Mouse (Mus musculus) midbrain, embryonic 13.5 days (tissue): ENCODE data around the gene Gm10100. TPM values are rescaled to one million over a fixed set of nuclear protein-coding genes. Genes with fewer than 3 reads are reported as not detected.
"Not testable (repeated sequence)": the region's sequence is repeated elsewhere in the genome, so short reads cannot be mapped to it uniquely, and the experiment has no call there.

ENCODE experiments used
- ATAC-seq: fragments of 200-750 bp; cut with Nextera tagmentation; 2 replicates; pipeline ENCODE4 v1.8.0; 2017; ENCODE audit warnings: mild to moderate bottlenecking, moderate TSS enrichment, moderate library complexity
- H3K27ac ChIP-seq: fragments of 300-500 bp; sonication (generic); 2 replicates; pipeline ENCODE4 v1.5.1; 2015; ENCODE audit warnings: inconsistent platforms, mild to moderate bottlenecking, moderate library complexity
- H3K27me3 ChIP-seq: fragments of 300-500 bp; sonication (generic); 2 replicates; pipeline ENCODE4 v1.6.1; 2015; ENCODE audit warnings: mild to moderate bottlenecking, inconsistent platforms
- H3K36me3 ChIP-seq: fragments of 300-500 bp; sonication (generic); 2 replicates; pipeline ENCODE4 v1.6.1; 2015; ENCODE audit warnings: mild to moderate bottlenecking, inconsistent platforms
- H3K4me1 ChIP-seq: fragments of 300-500 bp; sonication (generic); replicated peaks from 2 replicates; pipeline ENCODE4 v1.6.1; 2015; ENCODE audit warnings: inconsistent platforms
- H3K4me2 ChIP-seq: fragments of 300-500 bp; sonication (generic); replicated peaks from 2 replicates; pipeline ENCODE4 v1.6.1; 2015; ENCODE audit warnings: moderate library complexity, mild to moderate bottlenecking, inconsistent platforms
- H3K4me3 ChIP-seq: fragments of 300-500 bp; sonication (generic); replicated peaks from 2 replicates; pipeline ENCODE4 v1.5.1; 2015; ENCODE audit warnings: mild to moderate bottlenecking, inconsistent platforms
- H3K9ac ChIP-seq: fragments of 300-500 bp; sonication (generic); replicated peaks from 2 replicates; pipeline ENCODE4 v1.6.1; 2015; ENCODE audit warnings: mild to moderate bottlenecking, inconsistent platforms
- H3K9me3 ChIP-seq: fragments of 300-500 bp; sonication (generic); 2 replicates; pipeline ENCODE4 v1.6.1; 2016; ENCODE audit warnings: mild to moderate bottlenecking, inconsistent platforms
- WGBS: fragments of 180-500 bp; shearing (Covaris S2); methylation state at CpG from one replicate; pipeline ENCODE4 v1.1.7; 2015; 5-methylcytosine and 5-hydroxymethylcytosine counted together
- polyA plus RNA-seq: library from polyadenylated mRNA; unstranded; fragments of >200 nt; fragmentation: Nextera tagmentation; extraction: Ambion mirVana; gene quantifications from 2 replicates; pipeline ENCODE4 v1.2.1, GENCODE M21; 2015

The Gm10100 gene
- polyA plus RNA-seq, 1 experiment from 2014 or later: not detected

DNA sequence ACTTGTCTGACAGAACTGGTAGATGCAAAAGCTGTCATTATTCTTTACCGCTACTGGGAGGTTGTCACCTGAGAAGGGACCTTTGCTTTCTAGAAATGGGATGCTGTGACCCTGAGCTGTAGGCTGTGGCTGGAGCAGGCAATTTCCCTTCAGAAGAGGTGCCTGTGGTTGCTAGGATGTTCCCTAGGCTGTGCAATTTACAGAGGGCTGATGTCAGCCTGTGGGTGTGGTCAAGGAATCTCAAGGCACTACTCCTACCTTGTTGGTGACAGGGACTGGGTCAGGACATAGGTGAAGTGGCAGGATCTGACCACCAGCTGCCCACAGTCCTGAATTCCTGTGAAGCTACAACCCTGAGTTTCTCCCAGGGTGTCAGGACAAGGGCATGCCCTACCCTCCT lies 43.4 kb downstream of the Gm10100 start:
- ATAC-seq: no peak
- 87% methylated on average over 1 of the region's 1 CpGs for WGBS
- no peaks in the 10 kb centered on the region for H3K27me3 ChIP-seq

DNA sequence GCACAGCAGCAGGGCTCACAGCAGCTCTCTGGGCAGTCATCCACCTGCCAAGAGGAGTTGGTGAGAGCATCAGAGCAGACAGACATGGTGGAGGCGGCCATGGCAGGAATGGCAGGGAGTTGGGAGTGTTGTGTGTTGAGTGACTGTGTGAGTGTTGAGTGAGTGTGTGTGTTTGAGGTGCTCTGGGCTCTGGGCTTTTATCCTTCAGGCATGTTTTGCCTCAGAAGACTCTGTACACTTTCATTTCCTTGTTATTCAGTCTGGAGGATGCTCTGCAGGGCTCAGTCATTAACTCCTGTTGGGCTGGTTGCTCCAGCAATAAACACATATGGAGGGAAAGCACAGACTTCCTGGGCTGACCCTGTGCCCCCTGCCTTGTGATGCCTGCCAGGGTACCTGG lies 44.9 kb downstream of the Gm10100 start, which contains the start of gene Gm3238:
TSS of gene Gm3238 (minus strand) at position 101 of the 400 bp plus-strand sequence.
- H3K27ac ChIP-seq, H3K36me3 ChIP-seq, H3K9ac ChIP-seq, H3K4me3 ChIP-seq, H3K9me3 ChIP-seq, H3K27me3 ChIP-seq, H3K4me2 ChIP-seq, H3K4me1 ChIP-seq, ATAC-seq: not testable (repeated sequence)
- 70% methylated on average over 1 of the region's 1 CpGs for WGBS

More for the DNA sequence above, 43.4 kb downstream of the Gm10100 start:
- Histone ChIP-seq H3K36me3 (no peaks in the 10 kb centered on the region), H3K4me1 (no peaks in the 10 kb centered on the region), H3K27ac (no peak overlapping the region), H3K4me3 (no peak overlapping the region), H3K9me3 (no peaks in the 10 kb centered on the region), H3K4me2 (no peak overlapping the region), H3K9ac (no peak overlapping the region)

- not testable (repeated sequence) for H3K36me3 ChIP-seq, H3K27me3 ChIP-seq, H3K9me3 ChIP-seq, H3K4me2 ChIP-seq, H3K27ac ChIP-seq, H3K4me1 ChIP-seq, H3K9ac ChIP-seq, H3K4me3 ChIP-seq, ATAC-seq
- WGBS: 91% methylated on average over 3 of the region's 3 CpGs
Observed at GRCm38 (mm10) chr10:77772142-77772541, 45.9 kb downstream of the Gm10100 start.

Other genes starting within 250 kb of the Gm10100 start
- 38.5 and 41.6 TPM in 2 replicates for gene Fam207a, start 210.7 kb upstream of the Gm10100 start, polyA plus RNA-seq
- 0.61 and 0.87 TPM in 2 replicates for gene Itgb2, start 196.2 kb upstream of the Gm10100 start, polyA plus RNA-seq
- 57.5 and 59.0 TPM in 2 replicates for gene Pttg1ip, start 144.8 kb upstream of the Gm10100 start, polyA plus RNA-seq
- gene Sumo3, start 120.4 kb upstream of the Gm10100 start, polyA plus RNA-seq: 302 and 320 TPM in 2 replicates
- 2.5 TPM in 1 of 2 replicates, not detected in the other for gene Gm49325, start 120.3 kb upstream of the Gm10100 start, polyA plus RNA-seq
- gene Ube2g2, start 104.2 kb upstream of the Gm10100 start, polyA plus RNA-seq: 89.8 and 95.5 TPM in 2 replicates
- 0.67 and 1.2 TPM in 2 replicates for gene Tspear, start 39.9 kb upstream of the Gm10100 start, polyA plus RNA-seq
- not detected in 2 replicates for gene Gm19402, start 35.7 kb upstream of the Gm10100 start, polyA plus RNA-seq
- not detected in 2 replicates for gene Gm9508, start 29.3 kb upstream of the Gm10100 start, polyA plus RNA-seq
- gene Gm10272, start 19.9 kb upstream of the Gm10100 start, polyA plus RNA-seq: not detected in 2 replicates
- not detected in 2 replicates for gene Gm10024, start 15.0 kb upstream of the Gm10100 start, polyA plus RNA-seq
- not detected in 2 replicates for gene Gm10142, start 10.7 kb upstream of the Gm10100 start, polyA plus RNA-seq
- gene Krtap12-1, start 5.9 kb upstream of the Gm10100 start, polyA plus RNA-seq: not detected in 2 replicates
- not detected in 2 replicates for gene Gm18596, start 16.2 kb downstream of the Gm10100 start, polyA plus RNA-seq
- gene Gm9736, start 24.9 kb downstream of the Gm10100 start, polyA plus RNA-seq: not detected in 2 replicates
- not detected in 2 replicates for gene Gm3233, start 33.2 kb downstream of the Gm10100 start, polyA plus RNA-seq
- not detected in 2 replicates for gene Gm3238, start 44.8 kb downstream of the Gm10100 start, polyA plus RNA-seq
- not detected in 2 replicates for gene Gm7138, start 50.5 kb downstream of the Gm10100 start, polyA plus RNA-seq
- not detected in 2 replicates for gene Gm3250, start 56.1 kb downstream of the Gm10100 start, polyA plus RNA-seq
- not detected in 2 replicates for gene Gm7137, start 61.7 kb downstream of the Gm10100 start, polyA plus RNA-seq
- not detected in 2 replicates for gene Gm9639, start 68.6 kb downstream of the Gm10100 start, polyA plus RNA-seq
- gene Gm19668, start 72.6 kb downstream of the Gm10100 start, polyA plus RNA-seq: not detected in 2 replicates
- gene Gm9507, start 85.4 kb downstream of the Gm10100 start, polyA plus RNA-seq: not detected in 2 replicates
- gene Gm2696, start 88.2 kb downstream of the Gm10100 start, polyA plus RNA-seq: not detected in 2 replicates
- not detected in 2 replicates for gene Krtap10-4, start 100.6 kb downstream of the Gm10100 start, polyA plus RNA-seq
- not detected in 2 replicates for gene Krtap10-10, start 109.5 kb downstream of the Gm10100 start, polyA plus RNA-seq
- not detected in 2 replicates for gene Gm36176, start 120.3 kb downstream of the Gm10100 start, polyA plus RNA-seq
- gene Gm10318, start 126.4 kb downstream of the Gm10100 start, polyA plus RNA-seq: not detected in 2 replicates
- gene Gm3285, start 135.5 kb downstream of the Gm10100 start, polyA plus RNA-seq: not detected in 2 replicates
- 9.8 and 10.3 TPM in 2 replicates for gene Lrrc3, start 176.1 kb downstream of the Gm10100 start, polyA plus RNA-seq
- 2.7 and 3.3 TPM in 2 replicates for gene Trpm2, start 244.1 kb downstream of the Gm10100 start, polyA plus RNA-seq